Mouse (Mus musculus) hindbrain, embryonic 10.5 days (tissue): ENCODE data around the gene Tmem203. TPM values are rescaled to one million over a fixed set of nuclear protein-coding genes. Genes with fewer than 3 reads are reported as not detected.

ENCODE experiments used
- DNase-seq: peaks from one replicate; pipeline ENCODE4 v3.0.0-alpha.2; 2017; ENCODE audit warnings: low spot score
- H3K27ac ChIP-seq: fragments of 300-500 bp; sonication (generic); 2 replicates; pipeline ENCODE4 v1.5.1; 2016; ENCODE audit warnings: mild to moderate bottlenecking, moderate library complexity
- H3K27me3 ChIP-seq: fragments of 300-500 bp; sonication (generic); 2 replicates; pipeline ENCODE4 v1.6.1; 2016; ENCODE audit warnings: mild to moderate bottlenecking; ENCODE audit not compliant: poor library complexity, insufficient read depth, severe bottlenecking
- H3K36me3 ChIP-seq: fragments of 300-500 bp; sonication (generic); 2 replicates; pipeline ENCODE4 v1.6.1; 2016; ENCODE audit warnings: mild to moderate bottlenecking, moderate library complexity
- H3K4me1 ChIP-seq: fragments of 300-500 bp; sonication (generic); replicated peaks from 2 replicates; pipeline ENCODE4 v1.6.1; 2016; ENCODE audit warnings: mild to moderate bottlenecking
- H3K4me3 ChIP-seq: fragments of 300-500 bp; sonication (generic); 2 replicates; pipeline ENCODE4 v1.5.1; 2016; ENCODE audit warnings: mild to moderate bottlenecking, moderate library complexity
- H3K9me3 ChIP-seq: fragments of 300-500 bp; sonication (generic); 2 replicates; pipeline ENCODE4 v1.6.1; 2016; ENCODE audit warnings: mild to moderate bottlenecking, moderate library complexity
- WGBS: fragments of 180-500 bp; shearing (Covaris S2); methylation state at CpG from one replicate; pipeline ENCODE4 v1.1.7; 2016; 5-methylcytosine and 5-hydroxymethylcytosine counted together
- polyA plus RNA-seq: library from polyadenylated mRNA; unstranded; fragments of >200 nt; fragmentation: Nextera tagmentation; extraction: Ambion mirVana; gene quantifications from 2 replicates; pipeline ENCODE4 v1.2.1, GENCODE M21; 2016

Tmem203 gene
- polyA plus RNA-seq, 1 experiment from 2014 or later, result 20.3 TPM

- Histone ChIP-seq H3K27ac (no peak overlapping the region), H3K27me3 (peaks cover 81% of the 10 kb centered on the region), H3K4me3 (peak overlapping the region; percentile 29), H3K4me1 (peaks cover 30% of the 10 kb centered on the region), H3K36me3 (peaks cover 12% of the 10 kb centered on the region), H3K9me3 (no peaks in the 10 kb centered on the region)
- WGBS, result 2% methylated on average over 54 of the region's 54 CpGs
- peak; percentile 18 for DNase-seq
Observed at GRCm38 (mm10) chr2:25290101-25290815, 35.0 kb downstream of the Tmem203 start.

GRCm38 (mm10) chr2:25290816-25291130 is 35.5 kb downstream of the Tmem203 start:
- Histone ChIP-seq H3K27me3 (peaks cover 86% of the 10 kb centered on the region), H3K4me3 (peak overlapping the region; percentile 29), H3K36me3 (peaks cover 7% of the 10 kb centered on the region), H3K9me3 (no peaks in the 10 kb centered on the region), H3K4me1 (peaks cover 30% of the 10 kb centered on the region), H3K27ac (no peak overlapping the region)
- under 1% methylated on average over 18 of the region's 18 CpGs for WGBS
- DNase-seq, result peak; percentile 16

DNA sequence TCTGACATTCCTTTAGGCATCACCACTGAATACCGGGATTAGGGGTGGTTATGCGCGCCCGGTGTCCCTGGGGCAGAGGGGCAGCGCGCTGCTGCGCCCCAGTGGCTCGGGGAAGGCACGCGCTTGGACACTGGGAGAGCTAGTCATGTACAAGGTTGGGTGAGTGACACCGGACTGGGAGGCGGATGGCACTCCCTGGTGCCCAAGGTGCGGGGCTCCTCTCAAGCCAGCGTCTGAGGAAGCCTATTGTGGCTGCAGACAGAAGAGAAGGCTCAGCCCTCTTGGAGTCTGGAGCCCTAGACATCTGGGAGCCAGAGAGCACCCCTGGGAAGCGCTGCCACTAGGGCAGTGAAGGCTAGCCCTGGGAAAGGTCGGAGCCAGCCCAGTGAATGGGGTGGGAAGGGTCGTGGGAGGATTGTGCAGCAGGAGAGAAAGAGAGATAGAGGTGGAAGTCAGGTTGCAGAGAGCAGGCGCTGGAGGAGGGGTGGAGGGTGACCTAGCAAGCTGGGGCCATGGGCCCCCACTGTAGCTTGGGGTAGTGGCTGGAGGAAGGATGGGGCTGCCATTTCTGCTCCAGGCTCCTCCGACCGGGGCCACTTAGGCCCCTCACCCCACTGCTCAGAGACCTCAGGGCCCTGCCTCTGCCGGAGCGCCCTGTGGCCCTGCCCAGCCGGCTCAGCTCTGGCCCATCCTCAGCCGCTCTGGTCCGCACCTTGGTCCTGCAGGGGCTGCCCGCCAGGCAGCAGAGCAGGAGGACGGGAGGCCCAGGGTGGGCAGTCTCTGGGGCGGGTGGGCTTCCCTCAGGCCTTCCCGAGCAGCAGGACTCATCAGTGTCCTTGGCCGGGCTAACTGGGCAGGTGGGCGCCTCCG is 36.2 kb downstream of the Tmem203 start:
- peaks cover 92% of the 10 kb centered on the region for H3K27me3 ChIP-seq
- no peak overlapping the region for H3K27ac ChIP-seq
- peak; percentile 18 for DNase-seq
- WGBS, result 6% methylated on average over 32 of the region's 32 CpGs
- H3K4me3 ChIP-seq, result peak overlapping the region; percentile 43
- H3K4me1 ChIP-seq, result peaks cover 30% of the 10 kb centered on the region
- peaks cover under 1% of the 10 kb centered on the region; the same call in 1 of the 2 replicates for H3K36me3 ChIP-seq
- no peaks in the 10 kb centered on the region for H3K9me3 ChIP-seq

- DNase-seq, result peak; percentile 21
- 7% methylated on average over 43 of the region's 43 CpGs for WGBS
- H3K4me1 ChIP-seq, result peaks cover 28% of the 10 kb centered on the region
- H3K27me3 ChIP-seq, result peaks cover 97% of the 10 kb centered on the region
- H3K36me3 ChIP-seq, result no peaks in the 10 kb centered on the region
- H3K4me3 ChIP-seq, result peak overlapping the region; percentile 43
- H3K9me3 ChIP-seq, result no peaks in the 10 kb centered on the region
- peak overlapping the region; percentile 62; the same call in 1 of the 2 replicates for H3K27ac ChIP-seq
Observed at GRCm38 (mm10) chr2:25292054-25292544, 36.9 kb downstream of the Tmem203 start.

DNA sequence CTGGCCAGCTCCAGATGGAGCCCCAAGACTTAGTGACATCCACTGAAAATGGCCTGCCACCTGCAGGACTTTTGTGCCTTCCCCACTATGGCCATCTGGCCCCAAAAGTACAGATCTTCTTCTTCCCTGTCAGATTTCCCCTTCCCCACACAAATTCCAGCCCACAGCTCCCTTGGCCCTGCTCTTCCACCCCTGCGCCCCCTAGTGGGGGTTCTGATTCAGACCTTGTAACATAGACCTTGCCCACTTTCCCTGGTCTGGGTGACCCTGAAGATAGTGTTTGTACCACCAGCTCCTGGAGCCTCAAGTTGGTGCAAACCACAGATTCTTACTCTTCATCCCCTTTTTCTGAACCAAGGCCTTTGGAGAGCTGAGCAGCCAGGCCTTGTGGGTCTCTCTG is 37.6 kb downstream of the Tmem203 start:
- no peaks in the 10 kb centered on the region for H3K9me3 ChIP-seq
- peak; percentile 83 for DNase-seq
- WGBS, result 0% methylated on average over 1 of the region's 1 CpGs
- no peaks in the 10 kb centered on the region for H3K36me3 ChIP-seq
- peaks cover 27% of the 10 kb centered on the region for H3K4me1 ChIP-seq
- H3K4me3 ChIP-seq, result peak overlapping the region; percentile 43; the same call in 1 of the 2 replicates
- H3K27ac ChIP-seq, result peak overlapping the region; percentile 62; the same call in 1 of the 2 replicates
- peaks cover 97% of the 10 kb centered on the region for H3K27me3 ChIP-seq

DNA sequence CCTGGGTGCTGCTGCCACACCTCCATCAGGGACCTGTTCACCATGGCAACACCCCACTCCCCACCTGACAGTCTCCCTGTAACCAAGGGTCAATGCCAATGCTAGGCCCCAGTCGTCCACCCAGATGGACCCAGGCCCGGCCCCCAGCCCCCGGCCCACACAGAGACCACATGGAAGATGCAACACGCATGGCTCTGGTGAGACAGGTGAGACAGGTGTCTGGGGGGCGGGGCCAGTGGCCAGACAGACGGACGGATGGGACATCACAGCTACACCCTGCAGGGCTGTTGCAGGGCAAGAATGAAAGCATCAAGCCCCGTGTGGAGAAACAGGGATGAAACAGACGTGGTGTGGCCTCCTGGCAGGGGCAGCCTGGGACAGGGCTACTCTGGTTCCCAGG is 38.5 kb downstream of the Tmem203 start:
- H3K27me3 ChIP-seq, result peaks cover 94% of the 10 kb centered on the region
- H3K4me3 ChIP-seq, result no peak overlapping the region
- no peak for DNase-seq
- H3K4me1 ChIP-seq, result peaks cover 27% of the 10 kb centered on the region
- no peaks in the 10 kb centered on the region for H3K9me3 ChIP-seq
- 74% methylated on average over 9 of the region's 9 CpGs for WGBS
- no peaks in the 10 kb centered on the region for H3K36me3 ChIP-seq
- no peak overlapping the region for H3K27ac ChIP-seq

DNA sequence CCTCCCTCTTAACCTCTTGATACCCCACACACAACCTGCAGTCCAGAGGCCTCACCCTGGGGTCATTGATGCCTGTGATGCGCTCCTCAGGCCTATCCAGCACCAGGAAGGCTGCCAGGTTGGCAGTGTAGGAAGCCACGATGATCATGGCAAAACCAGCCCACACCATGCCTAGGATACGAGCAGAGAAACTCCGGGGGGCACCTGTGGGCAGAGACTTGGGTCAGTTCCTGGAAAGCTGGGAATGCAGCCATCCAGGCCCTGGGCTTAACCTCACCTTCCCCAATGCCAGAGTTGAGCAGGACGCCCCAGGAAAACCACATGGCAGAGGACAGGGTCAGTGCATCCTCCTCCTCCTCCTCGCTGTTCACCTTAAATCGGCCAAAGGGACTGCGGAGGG is 41.9 kb downstream of the Tmem203 start:
- H3K36me3 ChIP-seq, result no peaks in the 10 kb centered on the region
- H3K4me3 ChIP-seq, result no peak overlapping the region
- H3K9me3 ChIP-seq, result no peaks in the 10 kb centered on the region
- DNase-seq, result no peak
- 77% methylated on average over 8 of the region's 8 CpGs for WGBS
- no peak overlapping the region for H3K27ac ChIP-seq
- H3K27me3 ChIP-seq, result peaks cover 68% of the 10 kb centered on the region
- H3K4me1 ChIP-seq, result peaks cover 7% of the 10 kb centered on the region

- DNase-seq, result no peak
- no peaks in the 10 kb centered on the region for H3K36me3 ChIP-seq
Observed at GRCm38 (mm10) chr2:25298046-25298445, 42.8 kb downstream of the Tmem203 start.

GRCm38 (mm10) chr2:25303452-25303851 is 48.2 kb downstream of the Tmem203 start:
- DNase-seq, result no peak
- Histone ChIP-seq H3K27ac (no peak overlapping the region), H3K36me3 (no peaks in the 10 kb centered on the region), H3K27me3 (peaks cover 67% of the 10 kb centered on the region), H3K4me3 (no peak overlapping the region), H3K9me3 (no peaks in the 10 kb centered on the region), H3K4me1 (peaks cover 17% of the 10 kb centered on the region)
- 68% methylated on average over 3 of the region's 3 CpGs for WGBS

More at GRCm38 (mm10) chr2:25298046-25298445, 42.8 kb downstream of the Tmem203 start:
- H3K9me3 ChIP-seq, result no peaks in the 10 kb centered on the region
- no peaks in the 10 kb centered on the region; the same call in 1 of the 2 replicates for H3K4me1 ChIP-seq
- no peak overlapping the region for H3K4me3 ChIP-seq
- no peak overlapping the region for H3K27ac ChIP-seq
- 85% methylated on average over 10 of the region's 10 CpGs for WGBS
- peaks cover 64% of the 10 kb centered on the region for H3K27me3 ChIP-seq

GRCm38 (mm10) chr2:25303931-25304656 is 48.9 kb downstream of the Tmem203 start:
- peaks cover 17% of the 10 kb centered on the region for H3K4me1 ChIP-seq
- no peak for DNase-seq
- no peaks in the 10 kb centered on the region for H3K36me3 ChIP-seq
- no peak overlapping the region for H3K27ac ChIP-seq
- peak overlapping the region; percentile 58 for H3K4me3 ChIP-seq
- WGBS, result 77% methylated on average over 7 of the region's 7 CpGs
- peaks cover 74% of the 10 kb centered on the region for H3K27me3 ChIP-seq
- H3K9me3 ChIP-seq, result no peaks in the 10 kb centered on the region

DNA sequence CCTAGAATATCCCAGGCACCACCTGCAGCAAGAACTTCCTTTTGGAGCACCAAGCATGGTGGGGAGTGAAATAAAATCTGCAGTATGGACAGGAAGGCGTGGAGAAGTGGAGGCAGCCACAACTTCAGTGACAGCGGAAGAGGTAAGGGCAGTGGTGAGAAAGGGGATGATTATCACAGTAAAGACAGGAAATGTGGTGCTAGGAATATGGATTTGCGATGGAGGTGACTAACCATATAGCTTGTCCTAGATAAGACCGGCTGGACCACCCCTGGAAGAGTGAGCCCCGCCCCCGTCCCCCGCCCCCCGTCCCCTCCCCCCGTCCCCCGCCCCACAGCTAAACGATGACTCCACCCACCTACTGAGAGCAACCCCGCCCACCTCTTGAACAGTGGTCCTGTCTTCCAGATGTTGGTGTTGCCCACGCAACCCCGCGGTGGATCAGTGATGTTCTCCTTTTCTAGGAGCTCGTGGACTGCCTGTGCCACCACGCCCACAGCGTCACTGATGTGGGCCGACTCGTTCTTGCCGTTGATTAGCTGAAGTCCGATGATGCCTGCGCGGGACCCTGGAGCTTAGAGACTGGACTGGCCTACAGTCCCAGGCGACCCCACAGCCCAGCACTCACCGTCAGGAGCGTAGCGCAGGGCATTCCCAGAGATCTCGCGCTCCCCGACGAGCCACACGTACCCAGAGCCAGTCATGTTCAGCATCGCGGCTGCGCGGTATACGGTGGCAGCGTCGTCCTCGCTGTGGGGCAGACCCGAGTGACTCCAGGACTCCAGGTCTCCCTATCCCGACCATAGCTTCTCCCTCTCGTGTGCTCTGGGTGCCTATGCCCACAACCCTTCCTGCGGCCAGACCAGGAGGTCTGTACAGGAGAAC is 49.7 kb downstream of the Tmem203 start:
- WGBS, result 3% methylated on average over 44 of the region's 45 CpGs
- Histone ChIP-seq H3K9me3 (no peaks in the 10 kb centered on the region), H3K27ac (peak overlapping the region; percentile 64), H3K4me3 (peak overlapping the region; percentile 58), H3K27me3 (peaks cover 82% of the 10 kb centered on the region), H3K36me3 (no peaks in the 10 kb centered on the region), H3K4me1 (peaks cover 17% of the 10 kb centered on the region)
- peak; percentile 62 for DNase-seq
